Mouse (Mus musculus): Measurements from ENCODE around the gene Axin1. TPM values are rescaled to one million over a fixed set of nuclear protein-coding genes. Genes with fewer than 3 reads are reported as not detected.

Axin1 gene
- polyA plus RNA-seq, 1 experiment from 2014 or later = 18.2 TPM

DNA sequence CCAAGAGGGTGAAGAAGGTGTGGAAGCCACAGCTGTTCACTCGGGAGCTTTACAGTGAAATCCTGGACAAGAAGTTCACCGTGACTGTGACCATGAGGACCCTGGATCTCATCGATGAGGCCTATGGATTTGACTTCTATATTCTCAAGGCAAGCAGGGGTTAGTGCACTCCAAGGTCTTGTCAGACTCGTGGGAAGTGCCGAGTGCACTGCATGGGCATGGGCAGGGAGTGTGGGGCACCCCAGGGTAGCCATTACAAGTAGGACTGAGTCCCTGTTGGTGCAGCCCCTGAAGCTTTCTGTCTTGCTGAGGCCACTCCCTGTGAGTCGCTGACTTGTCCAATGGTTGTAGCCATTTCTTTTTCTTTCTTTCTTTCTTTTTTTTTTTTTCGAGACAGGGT, 13.9 kb upstream of the Axin1 start:
- H3K27me3 ChIP-seq = peaks cover 48% of the 10 kb centered on the region
- H3K4me1 ChIP-seq = peaks cover 20% of the 10 kb centered on the region
- H3K9me3 ChIP-seq = no peaks in the 10 kb centered on the region
- ATAC-seq (ENCODE audit: low FRiP score, low read depth) = no peak
- H3K27ac ChIP-seq (replicated peaks) = no peak overlapping the region
- peaks cover 47% of the 10 kb centered on the region for H3K36me3 ChIP-seq
- H3K4me2 ChIP-seq (replicated peaks) = peak overlapping the region; percentile 86
- peak overlapping the region; percentile 77 for H3K4me3 ChIP-seq
- peak overlapping the region; percentile 73; the same call in 1 of the 2 replicates for H3K9ac ChIP-seq (replicated peaks)
- 92% methylated on average over 7 of the region's 7 CpGs for WGBS

DNA sequence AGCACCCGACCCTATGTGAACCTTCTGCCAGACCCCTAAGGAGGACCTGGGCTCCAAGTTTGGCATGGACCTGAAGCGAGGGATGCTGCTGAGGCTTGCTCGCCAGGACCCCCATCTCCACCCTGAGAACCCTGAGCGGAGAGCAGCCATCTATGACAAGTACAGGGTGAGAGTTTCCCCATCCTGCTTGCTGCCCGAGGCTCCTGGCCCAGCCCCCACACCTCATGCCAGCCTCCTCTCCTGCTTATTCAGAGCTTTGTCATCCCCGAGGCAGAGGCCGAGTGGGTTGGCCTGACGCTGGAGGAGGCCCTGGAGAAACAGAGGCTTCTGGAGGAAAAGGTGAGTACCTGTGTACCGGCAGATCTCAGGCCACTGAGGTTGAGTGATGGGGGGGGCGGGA, 13.3 kb upstream of the Axin1 start:
- no peak overlapping the region for H3K27ac ChIP-seq (replicated peaks)
- H3K27me3 ChIP-seq = peaks cover 50% of the 10 kb centered on the region
- peaks cover 20% of the 10 kb centered on the region for H3K4me1 ChIP-seq
- no peak for ATAC-seq (ENCODE audit: low FRiP score, low read depth)
- no peak overlapping the region for H3K4me2 ChIP-seq (replicated peaks)
- no peak overlapping the region for H3K4me3 ChIP-seq
- no peaks in the 10 kb centered on the region for H3K9me3 ChIP-seq
- H3K36me3 ChIP-seq = peaks cover 54% of the 10 kb centered on the region
- H3K9ac ChIP-seq (replicated peaks) = no peak overlapping the region
- WGBS = 95% methylated on average over 10 of the region's 10 CpGs

DNA sequence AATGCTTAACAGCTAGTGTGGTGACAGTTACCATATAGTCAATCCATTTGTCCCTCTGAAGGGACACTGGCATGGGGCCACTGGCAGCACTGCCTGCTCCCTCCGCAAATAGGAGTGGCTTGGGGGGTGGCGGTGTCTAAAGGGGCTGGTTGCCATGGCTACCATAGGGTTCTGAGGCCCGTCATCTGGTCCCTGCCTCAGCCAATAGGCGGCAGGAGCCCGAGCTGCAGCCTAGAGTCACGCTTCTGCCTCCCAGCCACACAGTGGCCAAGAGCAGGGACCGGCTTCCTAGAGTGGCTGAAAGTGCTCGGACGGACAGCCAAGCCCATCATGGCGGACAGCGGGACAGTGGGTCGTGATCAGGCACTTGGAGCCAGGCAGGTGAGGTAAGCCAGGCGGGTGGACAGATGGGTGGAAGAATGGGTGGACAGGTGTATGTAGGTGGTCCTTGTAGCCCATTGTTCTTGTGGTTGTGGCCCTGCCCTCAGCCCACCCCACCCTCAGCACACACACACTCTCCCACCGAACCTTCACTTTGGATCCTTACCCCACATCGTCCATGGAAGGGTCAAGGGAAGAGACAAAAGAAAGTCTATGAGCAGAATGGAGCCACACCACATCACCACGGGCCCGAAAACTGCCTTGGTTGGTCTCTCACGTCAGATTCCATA, 7.3 kb upstream of the Axin1 start:
- H3K27me3 ChIP-seq = peaks cover 72% of the 10 kb centered on the region
- peaks cover 48% of the 10 kb centered on the region for H3K36me3 ChIP-seq

DNA sequence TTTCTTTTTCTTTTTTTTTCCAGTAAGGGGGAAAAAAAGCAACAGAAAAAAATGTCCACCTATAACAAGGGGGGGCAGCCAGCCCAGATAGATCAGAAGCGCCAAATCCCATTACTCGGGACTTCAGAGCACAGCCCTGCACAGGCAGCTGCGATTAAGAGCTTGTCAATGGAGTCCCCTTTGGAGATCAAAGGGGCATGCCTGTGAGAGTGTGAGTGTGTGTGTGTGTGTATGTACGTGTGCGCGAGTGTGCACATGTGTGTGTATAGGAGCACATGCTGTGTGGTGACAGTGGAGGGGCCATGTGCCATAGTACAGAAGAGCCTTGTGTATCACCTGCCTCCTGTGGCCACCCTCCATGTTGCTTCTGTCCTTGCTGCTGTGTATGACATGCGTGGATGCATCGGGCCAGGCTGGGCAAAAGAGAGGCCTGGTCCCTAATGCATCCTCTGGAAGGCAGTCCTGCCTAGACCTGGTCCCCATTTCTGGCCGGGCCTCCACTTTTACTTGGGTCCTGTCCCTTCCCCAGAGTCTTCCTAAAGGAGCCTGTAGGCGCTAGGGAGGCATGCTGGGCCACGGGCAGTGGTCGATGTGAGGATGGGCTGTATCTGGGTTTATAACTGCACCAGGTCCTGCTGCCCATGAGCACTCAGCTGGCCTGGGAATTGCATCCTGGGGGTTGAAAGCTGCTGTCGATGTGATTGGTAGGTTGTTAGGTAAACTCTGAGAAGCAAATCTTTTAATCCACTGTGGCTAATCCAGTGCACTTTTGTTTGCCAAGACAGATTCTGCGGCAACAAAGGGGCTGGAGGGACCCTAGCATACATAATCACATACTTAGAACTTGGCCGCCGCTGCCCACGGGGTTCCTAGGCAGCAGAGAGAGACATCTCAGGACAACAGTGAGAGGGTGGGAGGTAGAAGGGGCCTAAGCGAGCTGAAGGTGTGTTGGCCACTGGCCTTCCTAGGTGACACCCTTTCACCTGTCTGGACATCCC, 6.3 kb upstream of the Axin1 start:
- Histone ChIP-seq H3K4me3 (peak overlapping the region; percentile 40), H3K9me3 (no peaks in the 10 kb centered on the region), H3K9ac (replicated peaks) (peak overlapping the region; percentile 57), H3K4me2 (replicated peaks) (peak overlapping the region; percentile 51), H3K36me3 (peaks cover 39% of the 10 kb centered on the region), H3K27me3 (peaks cover 70% of the 10 kb centered on the region), H3K4me1 (peaks cover 25% of the 10 kb centered on the region), H3K27ac (replicated peaks) (peak overlapping the region; percentile 92)
- peak; percentile 73 for ATAC-seq (ENCODE audit: low FRiP score, low read depth)
- WGBS = 33% methylated on average over 18 of the region's 18 CpGs

More for the DNA sequence above, 7.3 kb upstream of the Axin1 start:
- ATAC-seq (ENCODE audit: low FRiP score, low read depth) = peak; percentile 82
- Histone ChIP-seq H3K9me3 (no peaks in the 10 kb centered on the region), H3K4me3 (peak overlapping the region; percentile 40), H3K4me1 (peaks cover 25% of the 10 kb centered on the region), H3K4me2 (replicated peaks) (peak overlapping the region; percentile 51), H3K9ac (replicated peaks) (peak overlapping the region; percentile 57), H3K27ac (replicated peaks) (peak overlapping the region; percentile 92)
- 47% methylated on average over 18 of the region's 18 CpGs for WGBS

DNA sequence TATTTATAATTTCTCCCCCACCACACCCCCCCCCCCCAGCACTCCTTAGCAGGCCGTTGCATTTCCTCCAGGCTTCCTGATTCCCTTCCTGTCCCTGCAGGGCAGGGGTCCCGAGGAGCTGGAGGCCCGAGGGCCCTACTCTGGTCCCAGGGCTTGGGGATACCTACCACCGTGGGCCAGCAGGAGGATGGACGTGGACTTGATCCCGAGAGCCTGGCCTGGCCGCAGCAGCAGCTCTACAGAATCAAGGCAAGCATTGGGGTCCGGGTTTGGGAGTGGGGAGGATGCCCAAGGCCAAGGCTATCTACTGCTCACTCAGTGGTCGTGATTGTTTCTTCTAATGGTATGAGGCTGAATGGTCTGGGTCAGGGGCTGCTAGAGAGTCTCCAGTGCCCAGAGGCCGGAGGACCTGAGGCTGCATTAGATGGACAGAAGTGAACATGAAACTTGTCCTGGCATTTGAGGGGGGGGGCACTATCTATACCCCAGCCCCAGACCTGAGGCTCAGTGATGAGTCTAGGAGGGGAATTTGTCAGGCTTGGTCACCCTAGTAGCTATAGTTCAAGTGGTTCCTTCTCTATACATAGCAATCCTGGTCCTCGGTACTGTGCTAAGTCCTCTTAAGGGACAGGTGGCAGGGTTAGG, 1.3 kb upstream of the Axin1 start:
- ATAC-seq (ENCODE audit: low FRiP score, low read depth) = no peak
- Histone ChIP-seq H3K36me3 (0 out of 2 replicates have a peak, but pooled peaks cover 3% of the 10 kb centered on the region), H3K4me2 (replicated peaks) (no peak overlapping the region), H3K27ac (replicated peaks) (no peak overlapping the region), H3K4me3 (no peak overlapping the region), H3K9me3 (no peaks in the 10 kb centered on the region), H3K9ac (replicated peaks) (no peak overlapping the region), H3K4me1 (peaks cover 37% of the 10 kb centered on the region), H3K27me3 (peaks cover 38% of the 10 kb centered on the region)
- 87% methylated on average over 11 of the region's 11 CpGs for WGBS

DNA sequence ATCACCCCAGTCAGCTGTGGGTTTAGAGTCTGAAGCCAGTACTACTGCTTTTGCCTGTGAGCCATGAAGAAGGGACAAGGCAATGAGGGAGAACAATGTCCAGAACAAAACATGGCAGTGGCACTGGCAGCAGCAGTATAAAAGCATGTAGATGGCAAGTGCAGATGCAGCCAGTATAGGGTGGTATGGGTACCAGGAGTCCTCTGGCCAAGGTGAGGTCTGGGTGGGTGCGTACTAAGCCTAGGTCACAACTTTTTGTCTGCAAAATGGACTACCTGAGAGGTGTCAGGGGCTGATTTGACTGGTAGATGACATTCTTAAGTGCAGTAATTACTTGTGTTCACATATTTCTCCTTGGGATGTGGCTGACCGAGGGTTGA, 747 bp upstream of the Axin1 start:
- Histone ChIP-seq H3K9ac (replicated peaks) (peak overlapping the region; percentile 97; the same call in 1 of the 2 replicates), H3K27ac (replicated peaks) (peak overlapping the region; percentile 86), H3K4me1 (peaks cover 32% of the 10 kb centered on the region), H3K36me3 (peaks cover 8% of the 10 kb centered on the region), H3K4me3 (peak overlapping the region; percentile 94; the same call in 1 of the 2 replicates), H3K27me3 (peaks cover 36% of the 10 kb centered on the region), H3K4me2 (replicated peaks) (peak overlapping the region; percentile 94), H3K9me3 (no peaks in the 10 kb centered on the region)
- 77% methylated on average over 2 of the region's 2 CpGs for WGBS
- ATAC-seq (ENCODE audit: low FRiP score, low read depth) = no peak

DNA sequence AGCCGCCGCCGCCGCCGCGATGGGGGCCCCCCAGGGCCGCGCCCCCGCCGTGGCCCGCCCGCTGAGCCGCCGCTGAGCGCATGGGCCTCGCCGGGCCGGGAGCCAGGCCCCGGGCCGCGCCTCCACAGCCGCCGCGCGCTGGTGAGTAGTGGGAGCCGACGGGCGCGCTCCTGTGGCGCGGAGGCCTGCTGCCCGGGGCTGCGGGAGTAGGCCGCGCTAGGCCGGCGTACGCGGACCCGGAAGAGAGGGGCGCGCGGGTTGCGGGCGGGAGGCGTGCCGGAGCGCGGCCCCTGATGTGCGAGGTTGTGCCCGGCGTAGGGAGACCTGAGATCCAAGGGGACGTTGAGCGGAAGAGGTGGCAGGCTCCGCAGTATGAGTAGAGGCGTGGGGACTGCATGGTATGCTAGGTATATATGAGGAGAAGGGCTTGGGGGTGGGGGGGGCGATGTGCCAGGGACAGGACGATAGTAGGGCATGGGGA, 453 bp downstream of the Axin1 start:
- H3K27ac ChIP-seq (replicated peaks) = peak overlapping the region; percentile 86
- H3K36me3 ChIP-seq = peaks cover 19% of the 10 kb centered on the region
- H3K9ac ChIP-seq (replicated peaks) = peak overlapping the region; percentile 97
- H3K4me1 ChIP-seq = peaks cover 28% of the 10 kb centered on the region
- H3K4me3 ChIP-seq = peak overlapping the region; percentile 94
- peaks cover 25% of the 10 kb centered on the region for H3K27me3 ChIP-seq
- WGBS = under 1% methylated on average over 53 of the region's 58 CpGs
- no peaks in the 10 kb centered on the region for H3K9me3 ChIP-seq
- peak overlapping the region; percentile 94 for H3K4me2 ChIP-seq (replicated peaks)
- peak; percentile 66; the same call in 1 of the 2 replicates for ATAC-seq (ENCODE audit: low FRiP score, low read depth)

DNA sequence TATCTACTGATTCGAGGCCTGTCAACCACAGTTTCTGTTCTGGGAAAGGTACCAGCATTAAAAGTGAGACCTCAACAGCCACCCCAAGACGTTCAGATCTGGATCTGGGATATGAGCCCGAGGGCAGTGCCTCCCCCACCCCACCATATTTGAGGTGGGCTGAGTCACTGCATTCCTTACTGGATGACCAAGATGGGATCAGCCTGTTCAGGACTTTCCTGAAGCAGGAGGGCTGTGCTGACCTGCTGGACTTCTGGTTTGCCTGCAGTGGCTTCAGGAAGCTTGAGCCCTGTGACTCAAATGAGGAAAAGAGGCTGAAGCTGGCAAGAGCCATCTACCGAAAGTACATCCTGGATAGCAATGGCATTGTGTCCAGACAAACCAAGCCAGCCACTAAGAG, 4.3 kb downstream of the Axin1 start:
- no peak for ATAC-seq (ENCODE audit: low FRiP score, low read depth)
- Histone ChIP-seq H3K4me2 (replicated peaks) (no peak overlapping the region), H3K36me3 (peaks cover 42% of the 10 kb centered on the region), H3K4me1 (peaks cover 24% of the 10 kb centered on the region), H3K27me3 (no peaks in the 10 kb centered on the region), H3K27ac (replicated peaks) (no peak overlapping the region), H3K4me3 (no peak overlapping the region), H3K9ac (replicated peaks) (no peak overlapping the region), H3K9me3 (no peaks in the 10 kb centered on the region)
- WGBS = 97% methylated on average over 4 of the region's 4 CpGs

DNA sequence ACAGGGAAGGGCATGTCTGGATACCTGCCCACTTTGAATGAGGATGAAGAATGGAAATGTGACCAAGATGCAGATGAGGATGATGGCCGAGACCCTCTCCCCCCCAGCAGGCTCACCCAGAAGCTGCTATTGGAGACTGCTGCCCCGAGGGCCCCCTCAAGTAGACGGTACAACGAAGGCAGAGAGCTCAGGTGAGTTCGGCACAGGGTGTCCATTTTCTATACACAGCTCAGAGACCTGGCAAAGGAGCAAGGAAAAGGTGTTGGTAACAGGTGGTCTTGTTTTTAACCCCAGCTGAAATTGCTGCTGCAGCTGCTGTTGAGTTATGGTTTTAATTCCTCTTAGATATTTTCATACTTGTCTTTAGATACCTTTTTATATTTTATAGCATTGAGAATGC, 4.9 kb downstream of the Axin1 start:
- ATAC-seq (ENCODE audit: low FRiP score, low read depth) = no peak
- peaks cover 48% of the 10 kb centered on the region for H3K36me3 ChIP-seq
- no peak overlapping the region for H3K4me2 ChIP-seq (replicated peaks)
- H3K27me3 ChIP-seq = no peaks in the 10 kb centered on the region
- H3K9me3 ChIP-seq = no peaks in the 10 kb centered on the region
- no peak overlapping the region for H3K9ac ChIP-seq (replicated peaks)
- no peak overlapping the region for H3K4me3 ChIP-seq
- no peak overlapping the region for H3K27ac ChIP-seq (replicated peaks)
- peaks cover 18% of the 10 kb centered on the region for H3K4me1 ChIP-seq
- WGBS = 93% methylated on average over 5 of the region's 5 CpGs

DNA sequence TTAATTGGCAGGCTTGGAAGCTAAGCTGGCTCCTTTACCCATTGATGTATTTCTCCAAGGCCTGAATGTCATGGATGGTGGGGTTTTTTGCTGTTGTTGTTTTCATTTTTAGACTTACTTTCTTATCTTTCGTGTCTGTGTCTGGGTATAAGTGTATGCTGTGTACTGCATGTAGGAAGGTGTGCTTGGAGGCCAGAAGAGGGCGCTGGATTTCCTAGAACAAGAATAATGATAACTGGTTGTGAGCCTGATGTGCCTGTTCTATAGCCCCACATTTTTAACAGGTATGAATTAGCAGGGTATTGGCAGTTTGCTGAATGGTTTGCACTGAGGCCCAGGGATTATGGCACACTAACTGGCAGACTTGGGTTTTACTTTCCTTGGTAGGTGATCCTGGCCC, 10.6 kb downstream of the Axin1 start:
- Histone ChIP-seq H3K27me3 (no peaks in the 10 kb centered on the region), H3K4me3 (no peak overlapping the region), H3K4me1 (no peaks in the 10 kb centered on the region), H3K4me2 (replicated peaks) (no peak overlapping the region), H3K9me3 (no peaks in the 10 kb centered on the region), H3K9ac (replicated peaks) (no peak overlapping the region), H3K27ac (replicated peaks) (no peak overlapping the region), H3K36me3 (peaks cover 77% of the 10 kb centered on the region)
- ATAC-seq (ENCODE audit: low FRiP score, low read depth) = no peak
- WGBS = 87% methylated on average over 2 of the region's 2 CpGs

DNA sequence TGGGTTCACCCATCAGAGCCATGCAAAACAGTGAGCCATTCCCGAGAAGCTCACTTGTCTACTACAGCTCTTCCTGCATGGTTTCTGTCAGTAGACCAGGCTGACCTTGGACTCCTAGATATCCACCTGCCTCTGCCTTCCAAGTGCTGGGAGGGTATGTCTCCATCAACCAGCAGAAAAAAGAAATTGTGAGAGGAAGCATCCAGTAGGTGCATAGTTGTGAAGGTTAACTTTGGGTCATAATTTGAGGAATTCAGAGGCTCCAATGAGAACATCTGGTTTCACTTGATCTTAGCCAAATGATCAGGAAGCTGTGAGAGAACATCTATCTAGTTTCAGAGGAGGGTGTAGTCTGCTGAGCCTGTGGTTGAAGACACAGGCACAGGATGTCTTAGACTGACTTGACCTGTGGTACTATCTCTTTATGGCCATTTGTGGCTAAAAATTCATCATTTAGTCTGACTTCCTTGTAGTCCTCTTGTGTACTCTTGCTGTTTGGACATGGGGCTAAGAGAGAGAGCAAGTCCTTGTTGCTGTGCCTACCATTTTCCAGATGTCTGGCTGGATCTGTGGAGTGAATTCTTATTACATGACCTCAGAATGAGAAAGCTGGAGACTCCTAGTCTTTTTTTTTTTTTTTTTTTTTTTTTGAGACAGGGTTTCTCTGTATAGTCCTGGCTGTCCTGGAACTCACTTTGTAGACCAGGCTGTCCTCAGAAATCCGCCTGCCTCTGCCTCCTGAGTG, 13.6 kb downstream of the Axin1 start:
- no peak for ATAC-seq (ENCODE audit: low FRiP score, low read depth)

More for the DNA sequence above, 13.6 kb downstream of the Axin1 start:
- Histone ChIP-seq H3K9ac (replicated peaks) (no peak overlapping the region), H3K27me3 (no peaks in the 10 kb centered on the region), H3K36me3 (peaks cover 64% of the 10 kb centered on the region), H3K4me1 (no peaks in the 10 kb centered on the region), H3K9me3 (no peaks in the 10 kb centered on the region), H3K4me3 (no peak overlapping the region), H3K4me2 (replicated peaks) (no peak overlapping the region), H3K27ac (replicated peaks) (no peak overlapping the region)
- 95% methylated on average over 2 of the region's 2 CpGs for WGBS

All from midbrain, embryonic 12.5 days (tissue).